Mouse (Mus musculus) kidney, postnatal 0 days (tissue): Measurements from ENCODE around the gene Prss33. TPM values are rescaled to one million over a fixed set of nuclear protein-coding genes. Genes with fewer than 3 reads are reported as not detected.

Experiments
- ATAC-seq: fragments of 200-750 bp; cut with Nextera tagmentation; replicated peaks from 2 replicates; pipeline ENCODE4 v1.8.0; 2017; ENCODE audit warnings: low read depth, moderate number of reproducible peaks, moderate TSS enrichment, moderate library complexity; ENCODE audit not compliant: low FRiP score
- DNase-seq: peaks from one replicate; pipeline ENCODE4 v3.0.0-alpha.2; 2016; ENCODE audit warnings: low spot score
- H3K27ac ChIP-seq: fragments of 300-500 bp; sonication (generic); 2 replicates; pipeline ENCODE4 v1.5.1; 2014; ENCODE audit warnings: mild to moderate bottlenecking
- H3K27me3 ChIP-seq: fragments of 300-500 bp; sonication (generic); 2 replicates; pipeline ENCODE4 v1.6.1; 2014; ENCODE audit warnings: low read length, mixed read lengths; ENCODE audit not compliant: insufficient read depth
- H3K36me3 ChIP-seq: fragments of 300-500 bp; sonication (generic); 2 replicates; pipeline ENCODE4 v1.6.1; 2014; ENCODE audit warnings: low read length, mixed read lengths; ENCODE audit not compliant: insufficient read depth
- H3K4me1 ChIP-seq: fragments of 300-500 bp; sonication (generic); replicated peaks from 2 replicates; pipeline ENCODE4 v1.6.1; 2014; ENCODE audit warnings: antibody characterized with exemption, low read length, mixed read lengths; ENCODE audit not compliant: insufficient read depth
- H3K4me2 ChIP-seq: fragments of 300-500 bp; sonication (generic); 2 replicates; pipeline ENCODE4 v1.6.1; 2014; ENCODE audit warnings: mild to moderate bottlenecking, low read length, moderate library complexity, mixed read lengths
- H3K4me3 ChIP-seq: fragments of 300-500 bp; sonication (generic); replicated peaks from 2 replicates; pipeline ENCODE4 v1.5.1; 2014; ENCODE audit warnings: low read depth, low read length
- H3K9ac ChIP-seq: fragments of 300-500 bp; sonication (generic); 2 replicates; pipeline ENCODE4 v1.6.1; 2014; ENCODE audit warnings: low read depth, low read length
- H3K9me3 ChIP-seq: fragments of 300-500 bp; sonication (generic); replicated peaks from 2 replicates; pipeline ENCODE4 v1.6.1; 2016; ENCODE audit warnings: low read length, inconsistent platforms, mixed read lengths
- CTCF ChIP-seq: IDR thresholded peaks from 2 replicates; pipeline ENCODE4 v1.5.1; 2016; ENCODE audit warnings: antibody characterized with exemption, low read depth, mild to moderate bottlenecking, moderate library complexity
- WGBS: fragments of 180-500 bp; shearing (Covaris S2); extraction: QIAGEN DNeasy Blood & Tissue Kit; methylation state at CpG from one replicate; pipeline ENCODE4 v1.1.7; 2014; 5-methylcytosine and 5-hydroxymethylcytosine counted together
- polyA plus RNA-seq: library from polyadenylated mRNA; unstranded; fragments of >200 nt; fragmentation: Nextera tagmentation; extraction: Ambion mirVana; gene quantifications from 2 replicates; pipeline ENCODE4 v1.2.1, GENCODE M21; 2015

The Prss33 gene
- polyA plus RNA-seq, 1 experiment from 2014 or later: 0.11 TPM

DNA sequence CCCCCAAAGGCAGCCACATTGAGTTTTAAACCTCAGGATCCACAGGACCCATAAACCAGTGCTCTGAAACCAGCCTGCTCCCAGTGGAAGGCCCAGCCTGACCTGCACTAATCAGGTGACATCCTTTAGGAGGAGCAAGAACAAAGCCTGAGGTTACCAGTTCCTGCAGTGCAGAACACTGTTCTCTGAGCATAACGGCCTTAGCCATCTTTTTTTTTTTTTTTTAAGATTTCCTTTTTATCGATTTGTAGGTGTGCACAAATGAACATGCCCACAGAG is 44.8 kb downstream of the Prss33 start:
- no peaks in the 10 kb centered on the region for H3K36me3 ChIP-seq
- WGBS: 47% methylated on average over 2 of the region's 2 CpGs
- H3K9me3 ChIP-seq: no peaks in the 10 kb centered on the region
- peak overlapping the region; percentile 74 for H3K4me2 ChIP-seq
- TF ChIP-seq CTCF: no peak
- H3K4me3 ChIP-seq: peak overlapping the region; percentile 43; the same call in 1 of the 2 replicates
- H3K9ac ChIP-seq: no peak overlapping the region; the same call in 1 of the 2 replicates
- DNase-seq (no peak), ATAC-seq (no peak)
- H3K4me1 ChIP-seq: peaks cover 2% of the 10 kb centered on the region; the same call in 1 of the 2 replicates
- no peaks in the 10 kb centered on the region for H3K27me3 ChIP-seq
- peak overlapping the region; percentile 88 for H3K27ac ChIP-seq

DNA sequence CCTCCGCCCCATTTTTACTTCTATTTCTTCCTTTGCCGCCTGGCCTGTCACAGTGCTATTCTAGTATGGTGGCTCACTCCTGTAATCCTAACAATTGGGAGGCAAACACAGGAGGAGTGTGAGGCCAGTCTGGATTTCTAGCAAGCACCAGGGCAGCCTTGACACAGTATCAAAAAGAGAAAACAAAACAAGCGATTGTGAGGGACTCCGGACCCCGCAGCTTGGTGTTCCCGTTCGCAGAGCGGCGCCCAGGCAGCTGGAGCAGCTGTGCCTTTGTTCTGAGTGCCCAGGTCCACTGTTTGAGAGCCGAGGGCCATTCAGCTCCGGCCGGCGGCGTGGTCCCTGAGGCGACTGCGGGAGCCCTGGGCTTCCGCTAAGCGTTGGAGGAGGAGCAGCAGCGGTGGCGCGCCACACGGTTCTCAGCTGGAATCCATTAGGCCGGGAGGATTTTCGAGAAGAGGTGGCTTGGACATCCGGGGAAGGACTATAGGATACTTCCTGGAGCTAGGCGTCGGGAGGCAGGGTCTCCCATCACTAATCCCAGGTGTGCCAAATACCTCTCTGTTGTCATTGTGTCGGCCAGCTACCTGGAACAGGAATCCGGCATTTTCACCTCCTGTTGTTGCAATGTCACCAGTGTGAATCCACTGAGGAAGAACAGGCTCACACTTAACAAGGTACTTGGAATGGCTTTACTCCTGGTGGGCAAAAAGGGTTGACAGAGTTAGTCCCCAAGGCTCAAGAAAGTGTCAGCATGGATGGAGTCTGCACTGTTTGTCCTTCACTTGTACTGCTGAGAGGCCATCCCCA is 45.4 kb downstream of the Prss33 start, which contains the start of gene Srrm2:
Gene Srrm2, plus strand, starts transcription at position 264 of the 810 bp plus-strand sequence.
- H3K27me3 ChIP-seq: no peaks in the 10 kb centered on the region
- 2% methylated on average over 29 of the region's 29 CpGs for WGBS
- ATAC-seq: peak; percentile 53; the same call in 1 of the 2 replicates
- H3K9me3 ChIP-seq: no peaks in the 10 kb centered on the region
- peak within 1 kb of the TSS; percentile 74 for H3K4me2 ChIP-seq
- H3K36me3 ChIP-seq: no peaks in the 10 kb centered on the region
- peak within 1 kb of the TSS; percentile 88 for H3K27ac ChIP-seq
- H3K4me1 ChIP-seq: peaks cover 2% of the 10 kb centered on the region; the same call in 1 of the 2 replicates
- H3K4me3 ChIP-seq: peak within 1 kb of the TSS; percentile 43
- H3K9ac ChIP-seq: peak within 1 kb of the TSS; percentile 76
- DNase-seq: peak; percentile 79
- no peak for TF ChIP-seq CTCF

DNA sequence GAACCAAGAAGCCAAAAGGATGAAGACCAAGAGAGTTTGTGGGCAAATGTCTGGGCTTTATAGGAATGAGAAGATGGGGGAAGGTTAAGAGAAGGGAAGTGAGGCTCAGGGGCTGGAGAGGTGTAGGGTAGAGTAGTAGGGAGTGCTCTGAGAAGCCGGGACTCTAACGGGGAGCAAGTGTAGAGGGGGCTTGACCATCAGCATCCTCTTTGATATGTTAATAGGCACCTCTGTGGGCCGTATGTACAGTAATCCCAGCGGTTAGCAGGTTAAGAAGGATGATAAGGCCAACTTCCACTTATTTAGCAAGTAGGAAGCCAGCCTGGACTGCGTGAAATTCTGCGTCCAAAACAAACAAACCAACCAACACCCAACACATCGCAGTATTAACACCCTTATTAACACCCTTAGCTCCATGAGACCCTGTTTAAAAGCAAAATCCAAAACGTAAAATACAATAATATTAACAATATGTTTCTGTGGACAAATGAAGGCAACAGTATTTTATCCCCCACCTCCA is 46.0 kb downstream of the Prss33 start:
- Histone ChIP-seq H3K4me2 (peak overlapping the region; percentile 74), H3K9ac (peak overlapping the region; percentile 76; the same call in 1 of the 2 replicates), H3K27me3 (no peaks in the 10 kb centered on the region), H3K27ac (peak overlapping the region; percentile 88), H3K4me3 (peak overlapping the region; percentile 43), H3K4me1 (peaks cover 2% of the 10 kb centered on the region; the same call in 1 of the 2 replicates), H3K36me3 (no peaks in the 10 kb centered on the region), H3K9me3 (no peaks in the 10 kb centered on the region)
- DNase-seq (no peak), ATAC-seq (no peak)
- no peak for TF ChIP-seq CTCF
- 13% methylated on average over 8 of the region's 8 CpGs for WGBS

DNA sequence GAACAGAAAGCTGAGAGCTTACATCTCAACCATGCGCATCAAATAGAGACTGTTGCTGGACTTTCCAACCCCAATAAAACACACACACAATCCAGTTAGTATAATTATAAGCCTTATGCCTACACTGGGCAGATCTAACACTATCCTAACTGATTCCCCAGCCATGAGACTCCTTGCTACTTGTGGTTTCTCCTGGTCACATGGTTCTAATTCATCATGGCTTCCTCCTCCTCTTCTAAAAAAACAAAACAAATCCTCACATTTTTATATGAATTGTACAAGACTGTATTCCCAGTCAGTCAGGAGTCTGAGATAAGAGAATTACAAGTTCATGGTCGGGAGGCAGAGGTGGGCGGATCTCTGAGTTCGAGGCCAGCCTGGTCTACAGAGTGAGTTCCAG is 46.9 kb downstream of the Prss33 start:
- DNase-seq (no peak), ATAC-seq (no peak)
- WGBS: 87% methylated on average over 4 of the region's 4 CpGs

DNA sequence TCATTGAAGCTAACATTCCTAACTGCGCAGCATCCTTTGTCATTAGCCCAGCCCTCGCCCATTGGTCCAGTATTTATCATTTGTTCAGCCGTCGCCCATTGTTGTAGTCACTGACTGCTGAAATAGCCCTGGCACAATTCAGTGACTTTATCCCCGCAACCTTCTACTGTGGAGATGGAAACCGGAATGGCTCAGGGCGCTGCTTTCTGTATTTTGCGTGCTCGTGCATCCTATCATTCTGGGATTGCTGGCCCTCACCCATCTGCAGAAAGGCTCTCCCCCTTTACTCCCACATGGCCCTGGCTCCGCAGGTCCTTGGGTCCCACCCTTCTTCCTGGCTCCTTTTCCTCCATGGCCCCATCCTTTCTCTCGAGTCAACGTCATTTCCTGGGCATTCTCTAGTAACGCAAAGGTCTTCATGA is 49.3 kb downstream of the Prss33 start:
- ATAC-seq (no peak), DNase-seq (peak; percentile 49)
- Histone ChIP-seq H3K36me3 (no peaks in the 10 kb centered on the region), H3K9me3 (no peaks in the 10 kb centered on the region), H3K4me3 (peak overlapping the region; percentile 46), H3K27ac (no peak overlapping the region), H3K4me2 (peak overlapping the region; percentile 88), H3K9ac (no peak overlapping the region), H3K4me1 (peaks cover 2% of the 10 kb centered on the region; the same call in 1 of the 2 replicates), H3K27me3 (no peaks in the 10 kb centered on the region)
- WGBS: 10% methylated on average over 13 of the region's 13 CpGs
- no peak for TF ChIP-seq CTCF

More for the DNA sequence above, 46.9 kb downstream of the Prss33 start:
- no peak for TF ChIP-seq CTCF
- no peaks in the 10 kb centered on the region for H3K9me3 ChIP-seq
- no peaks in the 10 kb centered on the region for H3K27me3 ChIP-seq
- no peak overlapping the region for H3K4me2 ChIP-seq
- no peak overlapping the region for H3K9ac ChIP-seq
- no peak overlapping the region for H3K27ac ChIP-seq
- H3K36me3 ChIP-seq: no peaks in the 10 kb centered on the region
- H3K4me1 ChIP-seq: peaks cover 2% of the 10 kb centered on the region; the same call in 1 of the 2 replicates
- no peak overlapping the region for H3K4me3 ChIP-seq

DNA sequence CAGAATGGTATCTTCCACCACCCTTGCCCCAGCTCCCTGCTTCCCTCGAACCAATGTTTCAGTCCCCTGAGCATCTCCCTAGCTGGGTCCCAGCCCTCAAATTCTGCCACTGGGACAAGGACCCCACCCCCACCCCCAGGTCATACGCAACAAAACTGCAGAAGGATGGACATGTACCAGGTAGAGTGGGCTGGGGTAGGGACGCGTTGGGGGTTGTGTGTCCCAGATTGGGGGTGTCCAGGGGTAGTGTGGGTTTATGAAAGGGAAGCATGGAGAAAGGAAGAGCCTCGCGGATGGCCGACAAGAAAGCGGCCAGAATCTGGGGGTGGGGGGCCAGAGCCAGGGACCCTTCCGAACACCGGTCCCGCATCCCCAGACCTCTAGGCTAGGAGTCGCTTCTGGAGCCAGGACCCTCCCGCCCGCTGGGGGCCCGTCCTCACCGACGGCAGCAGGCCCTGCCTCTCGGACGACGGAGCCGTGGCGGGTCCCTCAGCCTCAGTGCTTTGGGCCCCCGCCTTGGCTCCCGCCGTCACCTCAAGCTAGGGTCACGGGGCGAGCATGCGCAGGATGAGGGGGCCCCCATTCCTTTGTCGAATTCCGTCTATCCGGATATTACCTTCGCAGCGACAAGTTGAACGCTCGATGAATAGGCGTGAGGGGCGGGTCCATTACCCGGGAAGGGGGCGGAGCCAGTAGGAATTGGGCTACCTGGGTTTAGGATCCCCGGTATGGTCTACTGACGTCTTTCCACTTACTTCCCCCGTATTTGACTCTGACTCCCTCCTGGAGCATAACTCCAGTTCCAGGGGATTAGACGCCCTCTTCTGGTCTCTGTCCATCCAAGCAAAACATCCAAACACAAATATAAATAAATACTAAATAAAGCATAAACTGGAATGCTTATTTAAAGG is 50.0 kb downstream of the Prss33 start, which contains the start of gene Flywch2:
Gene Flywch2, minus strand, starts transcription at position 521 of the 911 bp plus-strand sequence.
- H3K9ac ChIP-seq: peak within 1 kb of the TSS; percentile 64
- no peaks in the 10 kb centered on the region for H3K27me3 ChIP-seq
- DNase-seq: peak; percentile 79
- 2% methylated on average over 43 of the region's 43 CpGs for WGBS
- H3K4me1 ChIP-seq: peaks cover 2% of the 10 kb centered on the region; the same call in 1 of the 2 replicates
- H3K4me2 ChIP-seq: peak within 1 kb of the TSS; percentile 88
- H3K9me3 ChIP-seq: no peaks in the 10 kb centered on the region
- ATAC-seq: peak; percentile 76
- 0 out of 2 replicates have a peak, but pooled peaks have one; percentile 33 for TF ChIP-seq CTCF
- peak within 1 kb of the TSS; percentile 46 for H3K4me3 ChIP-seq
- no peaks in the 10 kb centered on the region for H3K36me3 ChIP-seq
- H3K27ac ChIP-seq: no peak within 1 kb of the TSS
